ENCODE assay signal across 11 mouse cellular contexts in the genomic region with DNA sequence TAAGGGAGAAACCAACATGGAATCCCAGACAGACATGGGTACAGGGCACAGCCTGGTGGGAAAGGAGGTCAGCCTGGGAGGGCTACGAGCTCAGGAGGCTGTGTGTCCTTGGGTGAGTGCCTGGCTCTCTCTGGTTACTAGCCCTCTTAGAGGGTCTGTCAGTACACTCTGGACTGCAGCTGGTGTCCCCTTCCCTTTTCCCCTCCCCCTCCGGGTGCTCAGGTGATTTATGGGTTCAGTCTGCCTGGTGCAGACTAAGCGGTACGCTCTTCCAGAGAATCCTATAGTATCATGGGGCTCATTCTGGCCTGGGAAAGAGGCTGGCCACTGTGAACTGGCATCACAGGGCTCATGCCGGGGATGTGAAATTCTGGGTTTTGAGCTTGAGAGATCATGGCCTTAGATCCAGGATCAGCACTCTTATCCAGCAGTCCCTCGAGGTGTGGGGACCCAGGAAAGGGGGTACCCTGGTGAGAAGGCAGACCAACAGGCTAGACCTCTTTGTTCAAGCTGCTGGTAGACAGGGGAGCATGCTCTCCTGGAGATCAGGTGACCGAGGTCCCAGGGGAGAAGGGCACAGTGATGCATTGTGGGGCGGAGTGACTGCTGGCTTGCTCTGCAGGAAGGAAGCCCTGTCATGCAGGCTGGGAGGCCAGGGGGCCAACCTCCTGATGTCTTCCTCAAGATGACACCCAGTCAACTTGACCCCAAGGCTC. TPM values are rescaled to one million over a fixed set of nuclear protein-coding genes. Genes with fewer than 3 reads are reported as not detected.
DNase-seq lines count a peak whose midpoint lies in the region; ATAC-seq lines count a peak whose summit lies in the region.
"Had no signal": no experiment of that assay in that cellular context is flagged by ENCODE, and none has a peak within 500 bp of the region (broad histone marks: within the 10 kb centered on the region; RNA-seq: fewer than 3 reads in every experiment).

No protein-coding gene starts in this region.

- H3K27ac ChIP-seq in heart, embryonic 10.5 days = no peak overlapping the region
- H3K27ac ChIP-seq in heart, embryonic 11.5 days (ENCODE audit: low read depth, low read length) = no peak overlapping the region
- no peak overlapping the region for H3K27ac ChIP-seq in neural tube, embryonic 15.5 days (replicated peaks)
- H3K27ac ChIP-seq in heart, embryonic 12.5 days (ENCODE audit: poor library complexity, severe bottlenecking) = no peak overlapping the region
- H3K27ac ChIP-seq: lung, embryonic 15.5 days had no signal

- no peaks in the 10 kb centered on the region for H3K9me3 ChIP-seq in heart, embryonic 10.5 days
- H3K9me3 ChIP-seq in heart, embryonic 11.5 days (replicated peaks; ENCODE audit: control insufficient read depth, low read length) = no peaks in the 10 kb centered on the region
- H3K9me3 ChIP-seq in neural tube, embryonic 15.5 days (replicated peaks) = no peaks in the 10 kb centered on the region
- no peaks in the 10 kb centered on the region for H3K9me3 ChIP-seq in heart, embryonic 12.5 days (replicated peaks)
- H3K9me3 ChIP-seq: lung, embryonic 15.5 days had no signal

- 0 out of 2 replicates have a peak overlapping the region, but pooled peaks have one; percentile 9 for H3K4me3 ChIP-seq in heart, embryonic 10.5 days
- no peak overlapping the region for H3K4me3 ChIP-seq in heart, embryonic 11.5 days (ENCODE audit: low read depth, low read length)
- H3K4me3 ChIP-seq in neural tube, embryonic 15.5 days (replicated peaks) = no peak overlapping the region
- no peak overlapping the region for H3K4me3 ChIP-seq in heart, embryonic 12.5 days
- H3K4me3 ChIP-seq: lung, embryonic 15.5 days had no signal

- H3K4me2 ChIP-seq in heart, embryonic 11.5 days = no peak overlapping the region
- peak overlapping the region; percentile 11; the same call in 1 of the 2 replicates for H3K4me2 ChIP-seq in neural tube, embryonic 15.5 days
- H3K4me2 ChIP-seq in heart, embryonic 12.5 days = no peak overlapping the region
- H3K4me2 ChIP-seq: lung, embryonic 15.5 days had no signal

- peaks cover 83% of the 10 kb centered on the region for H3K36me3 ChIP-seq in heart, embryonic 10.5 days
- H3K36me3 ChIP-seq in heart, embryonic 11.5 days (ENCODE audit: control insufficient read depth, insufficient read depth, low read length) = peaks cover 16% of the 10 kb centered on the region
- H3K36me3 ChIP-seq in neural tube, embryonic 15.5 days = peaks cover 56% of the 10 kb centered on the region
- H3K36me3 ChIP-seq in heart, embryonic 12.5 days = peaks cover 72% of the 10 kb centered on the region

- no peak for DNase-seq in heart, embryonic 10.5 days (ENCODE audit: low spot score)
- DNase-seq in ZHBTc4 (ENCODE audit: low read depth, low spot score) (peak; percentile 64), adipocyte (ENCODE audit: low spot score) (no peak)
- DNase-seq in kidney, postnatal 14 days = peak; percentile 71
- no peak for DNase-seq in left cerebral cortex, postnatal 10 days (ENCODE audit: extremely low spot score in 1 of 2, low spot score in 2 of 2)

- H3K27me3 ChIP-seq in heart, embryonic 10.5 days (ENCODE audit: insufficient read depth, poor library complexity, severe bottlenecking) = no peaks in the 10 kb centered on the region
- H3K27me3 ChIP-seq in heart, embryonic 11.5 days (ENCODE audit: control insufficient read depth, insufficient read depth, low read length) = no peaks in the 10 kb centered on the region
- no peaks in the 10 kb centered on the region for H3K27me3 ChIP-seq in neural tube, embryonic 15.5 days (replicated peaks)
- H3K27me3 ChIP-seq in heart, embryonic 12.5 days (replicated peaks) = no peaks in the 10 kb centered on the region
- H3K27me3 ChIP-seq: lung, embryonic 15.5 days had no signal

- no peak for ATAC-seq in heart, embryonic 11.5 days (replicated peaks; ENCODE audit: insufficient number of reproducible peaks, low FRiP score, low TSS enrichment)
- ATAC-seq in neural tube, embryonic 15.5 days (ENCODE audit: low FRiP score) = no peak
- no peak for ATAC-seq in heart, embryonic 12.5 days (ENCODE audit: insufficient number of reproducible peaks, low FRiP score)

- peaks cover 34% of the 10 kb centered on the region for H3K4me1 ChIP-seq in heart, embryonic 10.5 days
- H3K4me1 ChIP-seq in heart, embryonic 11.5 days (ENCODE audit: control insufficient read depth, insufficient read depth, low read length) = peaks cover 10% of the 10 kb centered on the region
- peaks cover 47% of the 10 kb centered on the region for H3K4me1 ChIP-seq in neural tube, embryonic 15.5 days
- peaks cover 14% of the 10 kb centered on the region for H3K4me1 ChIP-seq in heart, embryonic 12.5 days (replicated peaks)

- intact Hi-C loops in left cerebral cortex, postnatal 10 days (cut with DNase I) = no loop called here

- H3K9ac ChIP-seq in heart, embryonic 11.5 days (ENCODE audit: low read depth, low read length) = no peak overlapping the region
- H3K9ac ChIP-seq in neural tube, embryonic 15.5 days (replicated peaks) = no peak overlapping the region
- no peak overlapping the region for H3K9ac ChIP-seq in heart, embryonic 12.5 days
- H3K9ac ChIP-seq: lung, embryonic 15.5 days had no signal

- 87% methylated on average over 8 of the region's 8 CpGs for WGBS in heart, embryonic 10.5 days
- WGBS in heart, embryonic 11.5 days (ENCODE audit: insufficient replicate concordance) = 91% methylated on average over 8 of the region's 8 CpGs
- WGBS in neural tube, embryonic 15.5 days = 39% methylated on average over 8 of the region's 8 CpGs
- WGBS in heart, embryonic 12.5 days = 87% methylated on average over 8 of the region's 8 CpGs

RNA-seq across cellular contexts. Expression of gene Pias4, which starts 6.0 kb away (rescaled TPM):
- 53.5 and 62.2 TPM in 2 replicates for polyA plus RNA-seq in heart, embryonic 10.5 days (2016; fragmentation: Nextera tagmentation; extraction: Ambion mirVana)
- polyA plus RNA-seq in heart, embryonic 11.5 days (2014; fragmentation: Nextera tagmentation; extraction: Ambion mirVana) = 39.4 and 39.7 TPM in 2 replicates
- polyA plus RNA-seq in neural tube, embryonic 15.5 days (2015; fragmentation: Nextera tagmentation; extraction: Ambion mirVana) = 52.8 and 57.3 TPM in 2 replicates
- 10 to 100 TPM; 24.3 to 25.8 TPM for total RNA-seq in left cerebral cortex, postnatal 10 days (2021)
- polyA plus RNA-seq in heart, embryonic 12.5 days (2016; fragmentation: Nextera tagmentation; extraction: Ambion mirVana) = 36.0 and 36.1 TPM in 2 replicates

RNA-seq across cellular contexts. Expression of gene Eef2, which starts 14.7 kb away (rescaled TPM):
- 447 and 460 TPM in 2 replicates for polyA plus RNA-seq in heart, embryonic 10.5 days (2016; fragmentation: Nextera tagmentation; extraction: Ambion mirVana)
- 313 and 338 TPM in 2 replicates for polyA plus RNA-seq in heart, embryonic 11.5 days (2014; fragmentation: Nextera tagmentation; extraction: Ambion mirVana)
- 493 and 549 TPM in 2 replicates for polyA plus RNA-seq in neural tube, embryonic 15.5 days (2015; fragmentation: Nextera tagmentation; extraction: Ambion mirVana)
- 1,000 to 10,000 TPM; 1,077 to 1,083 TPM for total RNA-seq in left cerebral cortex, postnatal 10 days (2021)
- polyA plus RNA-seq in heart, embryonic 12.5 days (2016; fragmentation: Nextera tagmentation; extraction: Ambion mirVana) = 408 and 433 TPM in 2 replicates

RNA-seq across cellular contexts. Expression of gene Dapk3, which starts 21.0 kb away (rescaled TPM):
- polyA plus RNA-seq in heart, embryonic 10.5 days (2016; fragmentation: Nextera tagmentation; extraction: Ambion mirVana) = 56.3 and 78.7 TPM in 2 replicates
- 44.1 and 47.4 TPM in 2 replicates for polyA plus RNA-seq in heart, embryonic 11.5 days (2014; fragmentation: Nextera tagmentation; extraction: Ambion mirVana)
- polyA plus RNA-seq in neural tube, embryonic 15.5 days (2015; fragmentation: Nextera tagmentation; extraction: Ambion mirVana) = 65.7 and 70.4 TPM in 2 replicates
- 10 to 100 TPM; 64.1 to 72.7 TPM for total RNA-seq in left cerebral cortex, postnatal 10 days (2021)
- polyA plus RNA-seq in heart, embryonic 12.5 days (2016; fragmentation: Nextera tagmentation; extraction: Ambion mirVana) = 62.8 and 69.0 TPM in 2 replicates

RNA-seq across cellular contexts. Expression of gene 4930442H23Rik, which starts 21.9 kb away (rescaled TPM):
- not detected in 2 replicates for polyA plus RNA-seq in heart, embryonic 10.5 days (2016; fragmentation: Nextera tagmentation; extraction: Ambion mirVana)
- polyA plus RNA-seq in heart, embryonic 11.5 days (2014; fragmentation: Nextera tagmentation; extraction: Ambion mirVana) = 0.21 TPM in 1 of 2 replicates, not detected in the other
- not detected in 2 replicates for polyA plus RNA-seq in neural tube, embryonic 15.5 days (2015; fragmentation: Nextera tagmentation; extraction: Ambion mirVana)
- total RNA-seq in left cerebral cortex, postnatal 10 days (2021) = not detected
- 0.18 TPM in 1 of 2 replicates, not detected in the other for polyA plus RNA-seq in heart, embryonic 12.5 days (2016; fragmentation: Nextera tagmentation; extraction: Ambion mirVana)
- total RNA-seq: layer of hippocampus, adult 18-20 months had no signal
- polyA plus RNA-seq: stomach, embryonic 16.5 days had no signal

RNA-seq across cellular contexts. Expression of gene Zbtb7a, which starts 26.7 kb away (rescaled TPM):
- 17.6 and 18.6 TPM in 2 replicates for polyA plus RNA-seq in heart, embryonic 10.5 days (2016; fragmentation: Nextera tagmentation; extraction: Ambion mirVana)
- 10.6 and 10.8 TPM in 2 replicates for polyA plus RNA-seq in heart, embryonic 11.5 days (2014; fragmentation: Nextera tagmentation; extraction: Ambion mirVana)
- polyA plus RNA-seq in neural tube, embryonic 15.5 days (2015; fragmentation: Nextera tagmentation; extraction: Ambion mirVana) = 14.8 and 21.0 TPM in 2 replicates
- total RNA-seq in left cerebral cortex, postnatal 10 days (2021) = 10 to 100 TPM; 38.7 to 42.6 TPM
- polyA plus RNA-seq in heart, embryonic 12.5 days (2016; fragmentation: Nextera tagmentation; extraction: Ambion mirVana) = 24.7 and 24.8 TPM in 2 replicates

Comparison
In these comparisons a context has a peak if more than half of its experiments do, and no peak if none do; other contexts are left out.
1. DNase-seq: peak in ZHBTc4 (single experiment) and kidney, postnatal 14 days (single experiment); none in heart, embryonic 10.5 days (single experiment), adipocyte (single experiment) and left cerebral cortex, postnatal 10 days (0 of 2).